Mouse (Mus musculus): ENCODE measurements around the gene Gm525.

GRCm38 (mm10) chr11:89064312-89064711, 9.3 kb upstream of the Gm525 start:
- TF ChIP-seq MAX (IDR thresholded peaks at IDR 0.05) (no peak), CTCF (IDR thresholded peaks at IDR 0.05; ENCODE audit: control insufficient read depth, insufficient read depth, insufficient read length) (no peak), USF1 (IDR thresholded peaks at IDR 0.05; ENCODE audit: low read depth) (no peak), MYOG (IDR thresholded peaks at IDR 0.05; ENCODE audit: control insufficient read depth, extremely low read depth, insufficient read length) (no peak), FOSL1 (IDR thresholded peaks at IDR 0.05; ENCODE audit: insufficient read depth, low read length, poor library complexity, severe bottlenecking) (no peak), MYOD1 (IDR thresholded peaks at IDR 0.05; ENCODE audit: control insufficient read depth, insufficient read length, low read depth) (no peak)
